Mouse (Mus musculus): ENCODE results near the gene Olfr229. TPM values are rescaled to one million over a fixed set of nuclear protein-coding genes. Genes with fewer than 3 reads are reported as not detected.
"Not testable (repeated sequence)": the region's sequence is repeated elsewhere in the genome, so short reads cannot be mapped to it uniquely, and the experiment has no call there.

The Olfr229 gene
- not detected in 2 replicates for polyA plus RNA-seq (2015; fragmentation: Nextera tagmentation; extraction: Ambion mirVana)

GRCm38 (mm10) chr9:39907036-39907435 is at the start of gene Olfr229:
Gene Olfr229 (plus strand): TSS chr9:39907336.
- Histone ChIP-seq H3K27me3 (no peaks in the 10 kb centered on the region), H3K9me3 (no peaks in the 10 kb centered on the region), H3K4me3 (no peak within 1 kb of the TSS), H3K4me1 (replicated peaks) (no peaks in the 10 kb centered on the region), H3K4me2 (no peak within 1 kb of the TSS), H3K36me3 (no peaks in the 10 kb centered on the region), H3K9ac (no peak within 1 kb of the TSS), H3K27ac (replicated peaks) (no peak within 1 kb of the TSS)
- no peak for ATAC-seq (ENCODE audit: low FRiP score, low read depth)
- WGBS = 79% methylated on average over 2 of the region's 2 CpGs

DNA sequence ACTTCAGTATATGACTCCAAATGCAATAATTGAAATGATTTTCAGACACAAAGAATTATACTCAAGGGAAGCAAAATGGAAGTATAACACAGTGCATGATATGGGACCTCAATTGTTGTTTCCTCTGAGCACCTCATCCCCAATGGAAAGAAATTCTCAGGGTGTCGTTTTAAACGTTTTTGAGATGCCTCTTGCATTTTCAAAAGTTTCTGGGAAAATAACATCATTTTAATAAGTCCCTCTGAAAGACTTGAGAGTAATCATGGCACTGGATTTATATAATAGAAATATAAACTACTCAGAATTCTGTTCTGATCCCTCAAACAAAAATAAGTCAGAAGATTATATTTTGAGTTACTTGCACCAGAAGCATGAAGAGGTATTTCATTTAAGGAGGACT is 41.0 kb upstream of the Olfr229 start, which contains the start of gene Olfr972:
Olfr972 (plus strand) TSS at position 301 of the 400 bp plus-strand sequence.
- 72% methylated on average over 2 of the region's 2 CpGs for WGBS

GRCm38 (mm10) chr9:39871986-39872385 is 35.1 kb upstream of the Olfr229 start:
- H3K9me3 ChIP-seq; H3K9ac ChIP-seq; H3K27ac ChIP-seq (replicated peaks); H3K4me1 ChIP-seq (replicated peaks); ATAC-seq (ENCODE audit: low FRiP score, low read depth); H3K4me2 ChIP-seq; H3K4me3 ChIP-seq; H3K36me3 ChIP-seq; H3K27me3 ChIP-seq: not testable (repeated sequence)
- 86% methylated on average over 1 of the region's 1 CpGs for WGBS

More for the DNA sequence above, 41.0 kb upstream of the Olfr229 start, which contains the start of gene Olfr972:
- no peak for ATAC-seq (ENCODE audit: low FRiP score, low read depth)
- no peaks in the 10 kb centered on the region for H3K4me1 ChIP-seq (replicated peaks)
- H3K27ac ChIP-seq (replicated peaks) = no peak within 1 kb of the TSS
- H3K4me2 ChIP-seq = no peak within 1 kb of the TSS
- no peaks in the 10 kb centered on the region for H3K27me3 ChIP-seq
- H3K36me3 ChIP-seq = no peaks in the 10 kb centered on the region
- H3K9me3 ChIP-seq = no peaks in the 10 kb centered on the region
- no peak within 1 kb of the TSS for H3K4me3 ChIP-seq
- no peak within 1 kb of the TSS for H3K9ac ChIP-seq

DNA sequence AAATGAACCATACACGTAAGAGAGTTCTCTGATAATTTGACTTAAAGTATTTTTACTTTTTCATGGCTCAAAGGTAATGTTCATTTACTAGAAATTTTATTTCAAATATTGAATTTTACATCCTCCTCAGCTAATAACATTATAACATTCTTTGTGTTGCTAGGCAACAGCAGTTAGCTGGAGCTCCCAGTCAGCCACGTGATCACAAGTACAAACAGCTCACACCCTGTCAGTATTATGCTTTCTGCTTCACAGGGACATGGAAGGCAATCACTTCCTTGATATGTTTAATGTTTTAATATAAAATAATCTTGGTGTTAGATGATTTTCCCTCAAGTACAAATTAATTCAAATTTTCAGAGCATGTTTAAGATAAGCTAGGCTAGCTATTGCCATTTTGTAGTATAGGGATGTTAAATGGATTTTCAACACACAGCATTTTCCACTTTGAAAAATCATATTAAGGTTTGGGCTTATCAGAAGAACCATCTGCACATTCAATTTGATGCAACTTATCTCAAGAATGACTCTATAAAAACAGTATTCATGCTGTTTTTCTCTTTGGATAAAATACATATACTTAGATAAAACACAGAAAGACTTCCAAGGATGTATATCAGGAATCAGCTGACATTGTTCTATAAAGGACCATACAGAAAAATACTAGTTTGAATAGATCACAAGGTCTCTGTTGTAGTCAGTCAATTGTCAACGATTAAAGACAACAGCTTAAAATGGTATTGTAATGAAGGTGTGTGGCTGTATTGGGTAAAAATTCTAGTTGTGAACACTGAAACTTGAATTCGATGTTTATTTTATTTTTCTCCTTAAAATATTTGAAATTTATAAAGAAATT is 29.4 kb upstream of the Olfr229 start:
- peak; percentile 89 for ATAC-seq (ENCODE audit: low FRiP score, low read depth)

GRCm38 (mm10) chr9:39905106-39905505 is 2.0 kb upstream of the Olfr229 start:
- Histone ChIP-seq H3K9ac (no peak overlapping the region), H3K27ac (replicated peaks) (no peak overlapping the region), H3K36me3 (no peaks in the 10 kb centered on the region), H3K27me3 (no peaks in the 10 kb centered on the region), H3K4me1 (replicated peaks) (no peaks in the 10 kb centered on the region), H3K4me2 (no peak overlapping the region), H3K4me3 (no peak overlapping the region), H3K9me3 (no peaks in the 10 kb centered on the region)
- 89% methylated on average over 6 of the region's 6 CpGs for WGBS
- no peak for ATAC-seq (ENCODE audit: low FRiP score, low read depth)

More for the DNA sequence above, 29.4 kb upstream of the Olfr229 start:
- WGBS = no CpG with 5 or more reads among the region's 4 CpGs
- H3K27me3 ChIP-seq; H3K4me2 ChIP-seq; H3K9me3 ChIP-seq; H3K9ac ChIP-seq; H3K27ac ChIP-seq (replicated peaks); H3K4me3 ChIP-seq; H3K4me1 ChIP-seq (replicated peaks); H3K36me3 ChIP-seq: not testable (repeated sequence)

GRCm38 (mm10) chr9:39909939-39910338 is 2.8 kb downstream of the Olfr229 start:
- Histone ChIP-seq H3K4me3 (no peak overlapping the region), H3K27ac (replicated peaks) (no peak overlapping the region), H3K4me2 (no peak overlapping the region), H3K36me3 (no peaks in the 10 kb centered on the region), H3K27me3 (no peaks in the 10 kb centered on the region), H3K9me3 (no peaks in the 10 kb centered on the region), H3K4me1 (replicated peaks) (no peaks in the 10 kb centered on the region), H3K9ac (no peak overlapping the region)
- no peak for ATAC-seq (ENCODE audit: low FRiP score, low read depth)
- WGBS = 87% methylated on average over 3 of the region's 3 CpGs

GRCm38 (mm10) chr9:39927975-39928836 is 21.1 kb downstream of the Olfr229 start:
- H3K9ac ChIP-seq; H3K4me1 ChIP-seq (replicated peaks); H3K36me3 ChIP-seq; H3K9me3 ChIP-seq; H3K4me3 ChIP-seq; H3K27ac ChIP-seq (replicated peaks); H3K4me2 ChIP-seq; H3K27me3 ChIP-seq: not testable (repeated sequence)
- WGBS = no CpG with 5 or more reads among the region's 4 CpGs
- ATAC-seq (ENCODE audit: low FRiP score, low read depth) = peak; percentile 89

- H3K9ac ChIP-seq; H3K27ac ChIP-seq (replicated peaks); H3K9me3 ChIP-seq; H3K36me3 ChIP-seq; H3K27me3 ChIP-seq; ATAC-seq (ENCODE audit: low FRiP score, low read depth); H3K4me1 ChIP-seq (replicated peaks); H3K4me2 ChIP-seq; H3K4me3 ChIP-seq: not testable (repeated sequence)
- WGBS = 41% methylated on average over 1 of the region's 1 CpGs
These were observed 21.7 kb downstream of the Olfr229 start for GRCm38 (mm10) chr9:39928837-39929236.

DNA sequence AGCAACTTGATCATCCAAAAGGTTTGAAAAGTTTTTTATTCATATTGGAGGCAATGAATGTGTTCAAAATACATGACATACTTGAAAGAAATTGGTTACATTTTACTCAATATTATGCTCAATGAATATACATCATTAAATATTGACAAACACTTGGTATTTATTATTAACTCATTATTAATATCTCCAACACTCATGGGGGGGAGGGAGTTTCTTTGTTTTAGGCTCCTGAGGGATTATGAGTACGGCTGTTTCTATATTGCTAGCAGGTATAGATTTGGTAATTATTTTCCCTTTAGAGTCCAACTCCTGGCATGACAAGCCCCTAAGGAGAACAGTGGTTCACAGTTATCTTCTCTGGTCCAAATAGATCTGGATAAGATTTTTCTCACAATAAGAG is 30.1 kb downstream of the Olfr229 start, which contains the start of gene Olfr974:
Olfr974 (plus strand) TSS at position 301 of the 400 bp plus-strand sequence.
- Histone ChIP-seq H3K9ac (no peak within 1 kb of the TSS), H3K9me3 (no peaks in the 10 kb centered on the region), H3K4me3 (no peak within 1 kb of the TSS), H3K27me3 (no peaks in the 10 kb centered on the region), H3K36me3 (no peaks in the 10 kb centered on the region), H3K4me1 (replicated peaks) (no peaks in the 10 kb centered on the region), H3K4me2 (no peak within 1 kb of the TSS), H3K27ac (replicated peaks) (no peak within 1 kb of the TSS)
- no peak for ATAC-seq (ENCODE audit: low FRiP score, low read depth)
- 74% methylated on average over 1 of the region's 1 CpGs for WGBS

- H3K4me3 ChIP-seq = no peak within 1 kb of the TSS
- H3K9ac ChIP-seq = no peak within 1 kb of the TSS
- ATAC-seq (ENCODE audit: low FRiP score, low read depth) = no peak
- H3K27ac ChIP-seq (replicated peaks) = no peak within 1 kb of the TSS
- no peaks in the 10 kb centered on the region for H3K4me1 ChIP-seq (replicated peaks)
- 64% methylated on average over 1 of the region's 1 CpGs for WGBS
- no peaks in the 10 kb centered on the region for H3K36me3 ChIP-seq
- no peaks in the 10 kb centered on the region for H3K9me3 ChIP-seq
- H3K4me2 ChIP-seq = no peak within 1 kb of the TSS
- H3K27me3 ChIP-seq = no peaks in the 10 kb centered on the region
These were observed 44.8 kb downstream of the Olfr229 start, which contains the start of gene Olfr975 for GRCm38 (mm10) chr9:39951946-39952345. Gene Olfr975 (minus strand): TSS chr9:39952046.

GRCm38 (mm10) chr9:39961033-39961432 is 53.9 kb downstream of the Olfr229 start, which contains the start of gene Olfr976:
Gene Olfr976 (minus strand): TSS chr9:39961133.
- WGBS = 90% methylated on average over 8 of the region's 9 CpGs

More at GRCm38 (mm10) chr9:39961033-39961432, 53.9 kb downstream of the Olfr229 start, which contains the start of gene Olfr976:
- H3K4me1 ChIP-seq (replicated peaks); H3K4me3 ChIP-seq; H3K27ac ChIP-seq (replicated peaks); H3K4me2 ChIP-seq; H3K36me3 ChIP-seq; H3K9me3 ChIP-seq; H3K9ac ChIP-seq; H3K27me3 ChIP-seq; ATAC-seq (ENCODE audit: low FRiP score, low read depth): not testable (repeated sequence)
